Mouse (Mus musculus): ENCODE data around the gene Safb2.
"Not testable (repeated sequence)": the region's sequence is repeated elsewhere in the genome, so short reads cannot be mapped to it uniquely, and the experiment has no call there.

Safb2 gene

DNA sequence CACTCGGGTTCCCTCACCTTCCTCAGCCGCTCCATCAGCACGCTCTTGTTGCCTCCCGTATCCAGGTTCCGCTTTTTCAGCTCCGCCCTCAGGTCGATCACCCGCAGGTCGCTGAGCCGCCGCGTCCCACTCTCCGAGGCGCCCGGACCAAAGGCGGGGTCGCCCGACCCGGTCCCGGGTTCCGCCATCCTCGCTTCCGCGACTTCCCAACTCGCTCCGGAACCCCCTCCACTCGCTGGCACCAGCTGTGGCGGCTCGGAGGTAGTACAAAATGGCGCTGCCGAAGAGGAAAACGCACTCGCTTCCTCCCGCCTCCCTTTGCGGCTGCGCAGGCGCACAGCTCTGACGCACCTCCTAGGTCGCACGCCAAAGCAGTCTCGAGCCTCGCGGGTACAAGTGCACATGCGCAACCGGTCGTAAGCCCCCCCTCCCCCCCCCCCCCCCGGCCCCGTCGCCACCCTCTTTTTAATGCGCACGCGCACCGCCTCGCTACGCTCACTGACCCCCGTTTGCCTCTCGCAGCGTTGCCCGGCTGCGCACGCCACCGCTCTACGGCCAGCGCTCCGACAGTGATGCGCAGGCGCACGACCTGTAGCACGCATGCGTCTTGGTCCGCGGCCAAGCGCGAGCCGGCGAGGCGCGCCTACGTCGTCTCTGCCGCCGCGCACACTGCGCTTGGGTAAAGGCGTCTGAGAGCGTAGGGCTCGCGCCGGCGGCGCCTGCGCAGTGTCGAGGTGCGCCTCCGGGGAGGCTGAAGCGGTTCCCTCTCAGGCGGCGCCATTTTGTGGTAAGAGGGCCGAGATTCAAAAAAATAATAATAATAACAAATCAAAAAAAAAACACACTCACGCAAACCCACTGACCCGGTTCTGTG lies at the start of gene Safb2, which contains the start of gene Safb:
Gene Safb2, minus strand, starts transcription at position 329 of the 874 bp plus-strand sequence.
Gene Safb, plus strand, starts transcription at position 569 of the 874 bp plus-strand sequence.
- DNase-seq (ENCODE audit: low read depth): peak; percentile 99

DNA sequence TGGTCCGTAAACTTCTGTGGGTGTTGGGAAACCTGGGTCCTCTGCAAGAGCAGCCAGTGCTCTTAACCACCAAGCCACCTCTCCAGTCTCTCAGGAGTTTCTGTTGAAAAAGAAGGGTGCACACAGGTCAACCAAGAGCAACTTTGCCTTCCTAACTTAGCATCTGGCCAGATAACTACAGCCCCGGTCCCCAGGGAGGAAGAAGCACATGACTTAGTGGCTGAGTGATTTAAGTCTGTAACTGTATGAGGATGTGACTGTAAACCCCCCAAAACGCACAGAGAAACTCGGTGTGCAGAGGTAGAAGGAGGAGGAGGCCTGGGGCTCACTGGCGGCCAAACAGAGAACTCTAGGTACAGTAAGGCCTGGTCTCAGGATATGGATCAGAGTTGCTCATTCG lies 49.6 kb upstream of the Safb2 start:
- DNase-seq (ENCODE audit: low read depth): no peak

DNA sequence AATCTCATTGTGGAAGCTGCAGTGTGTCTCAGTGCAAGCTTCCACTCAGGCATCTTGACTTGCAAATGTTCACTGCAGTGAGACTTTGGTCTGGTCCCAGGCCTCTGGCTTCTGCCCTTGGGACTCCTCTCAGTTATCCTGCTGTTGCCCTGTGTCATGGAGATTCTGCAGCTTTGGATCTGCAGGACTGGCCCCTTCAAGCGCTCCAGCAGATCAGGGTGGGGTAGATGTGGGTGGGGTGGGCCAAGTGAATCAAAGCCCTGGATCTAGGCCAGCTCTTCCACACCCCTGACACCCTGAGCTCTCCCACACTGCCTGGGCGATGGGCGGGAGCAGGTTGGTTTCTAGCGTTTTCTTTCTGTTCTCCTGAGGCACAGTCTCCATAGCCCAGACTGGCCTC lies 47.4 kb upstream of the Safb2 start:
- no peak for DNase-seq (ENCODE audit: low read depth)

GRCm38 (mm10) chr17:56629800-56630781 lies 45.7 kb upstream of the Safb2 start:
- DNase-seq (ENCODE audit: low read depth): not testable (repeated sequence)

GRCm38 (mm10) chr17:56627530-56628277 lies 43.3 kb upstream of the Safb2 start, which contains the start of gene Catsperd:
TSS of gene Catsperd (plus strand) at chr17:56628143.
- no peak for DNase-seq (ENCODE audit: low read depth)

- peak; percentile 91 for DNase-seq (ENCODE audit: low read depth)
These were observed 42.5 kb upstream of the Safb2 start, which contains the start of gene Lonp1 for GRCm38 (mm10) chr17:56626754-56627470. TSS of gene Lonp1 (minus strand) at chr17:56626887.

DNA sequence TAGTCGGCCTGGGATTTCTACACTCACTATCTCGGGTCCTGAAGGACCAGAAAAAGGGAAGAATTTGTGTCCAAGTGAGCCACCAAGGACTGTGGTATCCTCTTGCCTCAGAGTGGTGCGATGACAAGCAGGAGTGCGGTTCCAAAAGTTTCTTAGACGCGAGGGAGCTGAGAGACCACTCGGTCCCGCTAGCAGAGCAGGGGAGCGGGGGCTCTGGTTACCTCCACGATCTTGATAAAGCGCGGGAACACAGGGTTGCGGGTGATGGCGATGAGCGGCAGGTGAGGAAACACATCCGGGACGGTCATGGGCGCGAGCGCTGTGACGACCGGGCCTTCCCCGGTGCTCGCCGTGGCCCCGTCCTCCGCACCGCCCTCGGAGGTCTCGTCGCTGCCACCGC lies 41.9 kb upstream of the Safb2 start:
- DNase-seq (ENCODE audit: low read depth): no peak

GRCm38 (mm10) chr17:56625495-56625894 lies 41.1 kb upstream of the Safb2 start:
- no peak for DNase-seq (ENCODE audit: low read depth)

- DNase-seq (ENCODE audit: low read depth): no peak
These were observed 33.2 kb upstream of the Safb2 start for GRCm38 (mm10) chr17:56617628-56618027.

DNA sequence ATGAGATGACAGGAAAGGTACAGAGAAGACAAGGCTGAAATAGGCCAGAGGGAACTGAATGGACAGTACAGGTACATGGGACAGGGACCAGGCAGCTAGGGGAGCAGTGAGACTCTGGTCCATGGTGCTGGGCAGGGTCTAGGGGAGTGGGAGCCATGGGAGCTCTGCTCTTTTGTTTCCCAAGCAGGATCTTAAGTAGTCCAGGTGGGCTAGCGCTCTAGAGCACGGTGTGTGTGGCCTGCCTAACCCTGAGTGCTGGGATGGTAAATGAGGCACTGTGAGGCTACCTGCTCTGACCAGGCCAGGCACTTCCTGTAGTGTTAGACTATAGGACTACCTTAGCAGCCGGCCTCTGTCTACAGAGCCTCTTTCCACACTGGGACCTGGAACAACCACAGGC lies 32.3 kb upstream of the Safb2 start:
- DNase-seq (ENCODE audit: low read depth): no peak

- no peak for DNase-seq (ENCODE audit: low read depth)
These were observed 31.4 kb upstream of the Safb2 start for GRCm38 (mm10) chr17:56615792-56616191.

- no peak for DNase-seq (ENCODE audit: low read depth)
These were observed 30.9 kb upstream of the Safb2 start for GRCm38 (mm10) chr17:56615136-56615784.

- no peak for DNase-seq (ENCODE audit: low read depth)
These were observed 30.2 kb upstream of the Safb2 start for GRCm38 (mm10) chr17:56614391-56615135.

DNA sequence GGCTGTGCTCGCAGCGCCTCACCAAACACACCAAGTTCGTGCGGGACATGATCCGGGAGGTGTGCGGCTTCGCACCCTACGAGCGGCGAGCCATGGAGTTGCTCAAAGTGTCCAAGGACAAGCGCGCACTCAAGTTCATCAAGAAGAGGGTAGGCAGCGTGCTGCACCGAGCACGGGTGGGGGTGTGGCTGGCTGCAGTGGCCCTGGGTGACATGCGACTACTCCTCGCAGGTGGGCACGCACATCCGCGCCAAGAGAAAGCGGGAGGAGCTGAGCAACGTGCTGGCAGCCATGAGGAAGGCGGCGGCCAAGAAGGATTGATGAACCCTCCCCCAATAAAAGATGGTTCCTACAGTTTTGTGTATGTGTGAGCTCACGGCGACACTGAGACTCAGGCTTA lies 29.5 kb upstream of the Safb2 start:
- DNase-seq (ENCODE audit: low read depth): not testable (repeated sequence)

GRCm38 (mm10) chr17:56613236-56613844 lies 29.0 kb upstream of the Safb2 start, which contains the start of gene Rpl36:
TSS of gene Rpl36 (plus strand) at chr17:56613416.
- peak; percentile 80 for DNase-seq (ENCODE audit: low read depth)

DNA sequence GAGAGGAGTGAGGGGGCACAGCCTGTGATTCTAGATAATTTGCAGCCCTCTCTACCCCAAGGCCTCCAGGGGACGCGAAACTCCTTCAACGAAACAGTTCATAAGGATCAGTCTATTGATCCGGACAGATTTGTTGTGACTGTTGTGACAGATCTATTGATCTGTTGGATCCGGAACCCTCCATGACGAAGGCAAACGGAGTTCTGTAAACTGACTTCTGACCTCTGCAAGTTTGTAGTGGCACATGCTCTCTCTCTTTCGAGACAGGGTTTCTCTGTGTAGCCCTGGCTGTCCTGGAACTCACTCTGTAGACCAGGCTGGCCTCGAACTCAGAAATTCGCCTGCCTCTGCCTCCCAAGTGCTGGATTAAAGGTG lies 28.2 kb upstream of the Safb2 start:
- not testable (repeated sequence) for DNase-seq (ENCODE audit: low read depth)

GRCm38 (mm10) chr17:56611861-56612564 lies 27.6 kb upstream of the Safb2 start:
- no peak for DNase-seq (ENCODE audit: low read depth)

- no peak for DNase-seq (ENCODE audit: low read depth)
These were observed 26.9 kb upstream of the Safb2 start for GRCm38 (mm10) chr17:56611323-56611722.
